Mouse (Mus musculus): ENCODE data around the gene Snx5. TPM values are rescaled to one million over a fixed set of nuclear protein-coding genes. Genes with fewer than 3 reads are reported as not detected.

Snx5 gene
- total RNA-seq (2015; ENCODE audit: low replicate concordance) = 93.7 and 130 TPM in 2 replicates
- 86.1 and 115 TPM in 2 replicates for total RNA-seq (2017; ENCODE audit: low replicate concordance)

- peak; percentile 90 for ATAC-seq (replicated peaks; ENCODE audit: low FRiP score, poor library complexity, severe bottlenecking)
Measured at GRCm38 (mm10) chr2:144270507-144271420, at the start of gene Snx5, which contains the start of gene Mgme1. TSS of gene Snx5 (minus strand) at chr2:144270906. TSS of gene Mgme1 (plus strand) at chr2:144270663.

- no peak for ATAC-seq (replicated peaks; ENCODE audit: low FRiP score, poor library complexity, severe bottlenecking)
Measured at GRCm38 (mm10) chr2:144311372-144311771, 40.7 kb upstream of the Snx5 start.

GRCm38 (mm10) chr2:144310273-144310672 is 39.6 kb upstream of the Snx5 start:
- ATAC-seq (replicated peaks; ENCODE audit: low FRiP score, poor library complexity, severe bottlenecking) = no peak

- no peak for ATAC-seq (replicated peaks; ENCODE audit: low FRiP score, poor library complexity, severe bottlenecking)
Measured at GRCm38 (mm10) chr2:144308561-144308960, 37.9 kb upstream of the Snx5 start.

- ATAC-seq (replicated peaks; ENCODE audit: low FRiP score, poor library complexity, severe bottlenecking) = no peak
Measured at GRCm38 (mm10) chr2:144305721-144306294, 35.1 kb upstream of the Snx5 start.

GRCm38 (mm10) chr2:144301101-144301500 is 30.4 kb upstream of the Snx5 start:
- no peak for ATAC-seq (replicated peaks; ENCODE audit: low FRiP score, poor library complexity, severe bottlenecking)

- no peak for ATAC-seq (replicated peaks; ENCODE audit: low FRiP score, poor library complexity, severe bottlenecking)
Measured at GRCm38 (mm10) chr2:144299749-144300669, 29.3 kb upstream of the Snx5 start.

- no peak for ATAC-seq (replicated peaks; ENCODE audit: low FRiP score, poor library complexity, severe bottlenecking)
Measured at GRCm38 (mm10) chr2:144295145-144295735, 24.5 kb upstream of the Snx5 start.

GRCm38 (mm10) chr2:144291600-144292305 is 21.0 kb upstream of the Snx5 start:
- ATAC-seq (replicated peaks; ENCODE audit: low FRiP score, poor library complexity, severe bottlenecking) = no peak

- no peak for ATAC-seq (replicated peaks; ENCODE audit: low FRiP score, poor library complexity, severe bottlenecking)
Measured at GRCm38 (mm10) chr2:144290321-144290720, 19.6 kb upstream of the Snx5 start.

GRCm38 (mm10) chr2:144281417-144281816 is 10.7 kb upstream of the Snx5 start:
- ATAC-seq (replicated peaks; ENCODE audit: low FRiP score, poor library complexity, severe bottlenecking) = no peak

GRCm38 (mm10) chr2:144280568-144280967 is 9.9 kb upstream of the Snx5 start:
- no peak for ATAC-seq (replicated peaks; ENCODE audit: low FRiP score, poor library complexity, severe bottlenecking)

GRCm38 (mm10) chr2:144279742-144280141 is 9.0 kb upstream of the Snx5 start:
- ATAC-seq (replicated peaks; ENCODE audit: low FRiP score, poor library complexity, severe bottlenecking) = no peak

GRCm38 (mm10) chr2:144276885-144277284 is 6.2 kb upstream of the Snx5 start:
- ATAC-seq (replicated peaks; ENCODE audit: low FRiP score, poor library complexity, severe bottlenecking) = no peak

GRCm38 (mm10) chr2:144274741-144275140 is 4.0 kb upstream of the Snx5 start:
- no peak for ATAC-seq (replicated peaks; ENCODE audit: low FRiP score, poor library complexity, severe bottlenecking)

- ATAC-seq (replicated peaks; ENCODE audit: low FRiP score, poor library complexity, severe bottlenecking) = no peak
Measured at GRCm38 (mm10) chr2:144272088-144272487, 1.4 kb upstream of the Snx5 start.

- peak; percentile 7 for ATAC-seq (replicated peaks; ENCODE audit: low FRiP score, poor library complexity, severe bottlenecking)
Measured at GRCm38 (mm10) chr2:144269679-144270475, 829 bp downstream of the Snx5 start.

- no peak for ATAC-seq (replicated peaks; ENCODE audit: low FRiP score, poor library complexity, severe bottlenecking)
Measured at GRCm38 (mm10) chr2:144269306-144269650, 1.4 kb downstream of the Snx5 start.

All from erythroid progenitor cell, adult 5-6 weeks (primary cell).